In the genomic region with DNA sequence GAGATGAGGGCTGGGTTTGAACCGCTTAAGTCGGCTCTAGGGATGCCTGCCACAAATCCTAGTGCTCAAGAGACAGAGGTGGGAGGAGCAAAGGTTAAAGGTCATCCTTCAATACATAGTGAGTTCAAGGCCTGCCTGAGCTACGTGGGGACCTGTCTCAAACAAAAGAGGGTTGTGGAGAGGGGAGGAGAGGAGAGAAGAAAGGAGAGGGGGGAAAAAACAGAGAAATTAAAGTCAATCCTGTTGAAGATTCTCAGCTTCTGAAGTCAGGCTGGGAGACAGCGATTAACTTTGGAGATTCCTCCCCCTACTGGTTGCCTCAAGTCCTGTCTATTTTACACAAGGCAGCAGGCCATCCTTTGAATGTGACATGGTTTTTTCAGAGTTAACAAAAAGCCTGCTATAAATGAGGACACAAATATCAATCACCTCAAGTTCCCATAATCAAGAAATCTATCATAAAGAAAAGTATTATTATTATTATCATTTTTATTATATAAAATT, we compare ENCODE assay signal across 9 mouse cellular contexts. TPM values are rescaled to one million over a fixed set of nuclear protein-coding genes. Genes with fewer than 3 reads are reported as not detected.
A peak's percentile ranks its signal among the peaks of the same experiment; 100 is the strongest.
DNase-seq lines count a peak whose midpoint lies in the region; ATAC-seq and TF ChIP-seq lines count a peak whose summit lies in the region.
"Had no signal": no experiment of that assay in that cellular context is flagged by ENCODE, and none has a peak within 500 bp of the region (broad histone marks: within the 10 kb centered on the region; RNA-seq: fewer than 3 reads in every experiment).

No protein-coding gene starts in this region.

- H3K4me2 ChIP-seq in liver, postnatal 0 days (ENCODE audit: low read depth, low read length): no peak overlapping the region
- H3K4me2 ChIP-seq: neural tube, embryonic 13.5 days had no signal

- peak; percentile 66 for TF ChIP-seq CTCF in liver, postnatal 0 days (IDR thresholded peaks at IDR 0.05; ENCODE audit: low read depth)

- 40% methylated on average over 4 of the region's 4 CpGs for WGBS in liver, postnatal 0 days (ENCODE audit: insufficient replicate concordance)

- no peak overlapping the region for H3K4me3 ChIP-seq in liver, postnatal 0 days (ENCODE audit: low read depth, low read length)
- H3K4me3 ChIP-seq: neural tube, embryonic 13.5 days had no signal

- DNase-seq in frontal cortex, postnatal 14 days (ENCODE audit: low spot score in 2 of 2): no peak
- no peak for DNase-seq in liver, postnatal 0 days
- DNase-seq in liver: no peak
- DNase-seq in MN1 (ENCODE audit: low spot score): peak; percentile 46
- peak; percentile 18 for DNase-seq in left cerebral cortex, postnatal 4 days
- DNase-seq in urinary bladder, adult 18-20 months (ENCODE audit: low spot score in 2 of 2): no peak
- DNase-seq in cerebellum, adult 11-12 months: no peak

- H3K27me3 ChIP-seq in liver, postnatal 0 days (ENCODE audit: insufficient read depth, low read length): no peaks in the 10 kb centered on the region

- peak; percentile 87 for ATAC-seq in frontal cortex, adult (ENCODE audit: low TSS enrichment)
- no peak for ATAC-seq in liver, postnatal 0 days

- no peak overlapping the region for H3K27ac ChIP-seq in liver, postnatal 0 days (ENCODE audit: low read depth)
- H3K27ac ChIP-seq: neural tube, embryonic 13.5 days had no signal

- H3K36me3 ChIP-seq in liver, postnatal 0 days (replicated peaks; ENCODE audit: insufficient read depth, low read length): no peaks in the 10 kb centered on the region
- H3K36me3 ChIP-seq: neural tube, embryonic 13.5 days had no signal

- peaks cover under 1% of the 10 kb centered on the region; the same call in 1 of the 2 replicates for H3K4me1 ChIP-seq in liver, postnatal 0 days (ENCODE audit: insufficient read depth)

- no peak for TF ChIP-seq EP300 in liver, postnatal 0 days (IDR thresholded peaks at IDR 0.05; ENCODE audit: low read depth)

- intact Hi-C loops in left cerebral cortex, postnatal 4 days (cut with DNase I): loop anchor here (5.0 to 10.0 kb wide), 3 partner anchors 89 to 351 kb away; partner anchors contain the start of gene Rbm24

- H3K9ac ChIP-seq in liver, postnatal 0 days (replicated peaks): no peak overlapping the region
- H3K9ac ChIP-seq: neural tube, embryonic 13.5 days had no signal

- no peaks in the 10 kb centered on the region for H3K9me3 ChIP-seq in liver, postnatal 0 days (ENCODE audit: low read length)
- H3K9me3 ChIP-seq: neural tube, embryonic 13.5 days had no signal

RNA-seq across cellular contexts. Expression of gene Fam8a1, which starts 5.8 kb away (rescaled TPM):
- 4.4 TPM in 2 replicates for polyA plus RNA-seq in liver, postnatal 0 days (2015; fragmentation: Nextera tagmentation; extraction: Ambion mirVana)
- total RNA-seq in left cerebral cortex, postnatal 4 days (2021): 10 to 100 TPM; 71.4 to 75.7 TPM

Comparison
In these comparisons a context has a peak if more than half of its experiments do, and no peak if none do; other contexts are left out.
1. DNase-seq: peak in MN1 (single experiment) and left cerebral cortex, postnatal 4 days (single experiment); none in frontal cortex, postnatal 14 days (0 of 2), liver, postnatal 0 days (single experiment), liver (single experiment), urinary bladder, adult 18-20 months (0 of 2) and cerebellum, adult 11-12 months (single experiment).